Mouse (Mus musculus): ENCODE data around the gene Bphl.

DNA sequence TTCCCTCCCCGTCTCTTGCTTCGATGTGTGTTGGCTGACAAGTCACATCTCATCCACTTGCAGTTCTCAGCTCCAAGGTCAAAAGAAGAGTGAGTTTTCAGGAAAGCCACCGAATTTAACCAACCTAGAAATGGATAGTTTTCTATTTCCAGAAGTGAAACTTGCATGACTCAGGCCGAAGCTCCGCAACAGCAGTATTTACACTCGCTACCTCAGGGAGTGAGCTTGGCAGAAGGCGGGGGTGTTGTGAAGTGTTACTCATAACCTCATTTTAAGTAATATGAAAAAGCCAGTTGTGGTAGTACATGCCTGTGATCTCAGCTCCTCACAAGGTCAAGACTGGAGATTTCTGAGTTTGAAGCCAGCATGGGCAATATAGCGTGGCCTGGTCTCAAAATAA lies 13.1 kb downstream of the Bphl start:
- TF ChIP-seq POLR2A (IDR thresholded peaks at IDR 0.05; ENCODE audit: borderline replicate concordance, control insufficient read depth, low read depth, low read length) (no peak), CTCF (IDR thresholded peaks at IDR 0.05; ENCODE audit: control insufficient read depth, insufficient read depth, low read length) (no peak)

Measured in bone marrow, adult 2 months (tissue).